Mouse (Mus musculus) layer of hippocampus, adult 9-11 months (tissue): ENCODE measurements around the gene Narf.

Experiments
- DNase-seq: peaks from one replicate; pipeline ENCODE4 v3.0.0; 2022

Gene Narf

DNA sequence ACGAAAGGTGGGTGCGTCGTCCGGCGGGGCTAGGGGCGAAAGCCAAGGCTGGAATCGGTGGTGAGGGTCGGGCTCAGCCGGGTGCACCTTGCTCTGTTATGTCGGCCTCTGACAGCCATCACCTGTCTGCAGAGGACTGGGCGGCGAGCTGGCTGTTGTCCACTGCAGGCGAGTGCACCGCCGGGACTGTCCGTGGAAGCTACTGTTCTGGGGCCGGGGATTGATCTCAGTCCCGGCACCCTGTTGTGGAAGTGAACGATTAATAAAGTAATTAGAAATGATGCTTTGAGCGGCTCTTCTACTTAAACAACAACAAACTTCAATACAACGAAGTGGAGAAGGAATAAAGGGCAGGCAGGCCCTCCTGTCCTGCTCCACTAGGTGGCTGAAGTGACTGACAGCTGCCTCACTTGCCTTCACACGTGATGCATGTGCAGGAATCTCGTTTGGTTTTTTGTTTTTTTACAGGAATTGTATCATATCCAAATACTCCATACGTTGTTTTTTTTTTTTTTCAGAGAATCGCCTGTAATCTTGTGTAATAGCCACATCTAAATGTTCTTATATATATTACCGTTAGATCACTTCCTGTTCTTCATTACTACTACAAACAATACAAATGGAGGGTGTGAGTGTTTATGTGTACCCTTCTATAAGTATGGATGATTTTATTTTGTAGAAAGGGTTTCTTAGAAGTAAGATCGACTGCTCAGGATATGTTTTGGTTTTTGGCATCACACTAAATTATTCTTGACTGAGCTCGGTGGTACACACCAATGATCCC is 484 bp downstream of the Narf start:
- no peak for DNase-seq

DNA sequence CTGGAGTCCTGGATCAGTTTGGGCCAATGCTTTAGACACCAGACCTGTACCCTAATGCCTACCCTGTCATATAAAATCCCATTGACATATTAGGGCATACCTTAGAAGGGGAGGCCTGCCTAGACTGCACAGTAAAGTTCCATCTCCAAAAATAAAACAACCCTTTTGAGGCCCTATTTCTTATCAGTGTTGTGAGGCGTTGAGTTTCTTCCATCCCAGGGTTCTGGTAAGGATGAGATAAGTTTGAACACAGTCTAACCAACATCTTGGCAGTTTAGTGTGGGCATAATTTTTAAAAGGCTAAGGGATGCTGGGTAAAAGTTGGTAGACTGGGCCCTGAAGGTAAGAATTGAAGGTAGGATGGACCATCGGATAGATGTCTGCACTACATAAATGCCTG is 2.6 kb downstream of the Narf start:
- DNase-seq = no peak

DNA sequence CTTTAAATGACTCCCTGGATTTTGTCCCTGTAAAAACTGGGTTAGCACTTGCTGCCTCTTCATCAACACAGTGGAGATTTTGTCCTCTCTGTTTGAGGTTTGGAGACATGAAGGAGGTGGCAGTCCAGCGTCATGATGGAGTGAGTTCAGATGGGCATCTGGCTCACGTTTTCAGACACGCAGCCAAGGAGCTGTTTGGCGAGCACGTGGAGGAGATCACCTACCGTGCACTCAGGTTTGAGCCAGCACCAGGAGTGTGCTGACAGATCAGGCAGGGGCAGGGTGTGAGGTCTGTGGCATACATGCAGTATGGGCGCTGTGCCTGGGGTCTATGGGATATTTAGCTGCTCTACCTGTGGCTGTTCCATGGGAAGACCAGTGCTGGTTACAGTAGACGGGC is 13.1 kb downstream of the Narf start:
- DNase-seq = no peak

DNA sequence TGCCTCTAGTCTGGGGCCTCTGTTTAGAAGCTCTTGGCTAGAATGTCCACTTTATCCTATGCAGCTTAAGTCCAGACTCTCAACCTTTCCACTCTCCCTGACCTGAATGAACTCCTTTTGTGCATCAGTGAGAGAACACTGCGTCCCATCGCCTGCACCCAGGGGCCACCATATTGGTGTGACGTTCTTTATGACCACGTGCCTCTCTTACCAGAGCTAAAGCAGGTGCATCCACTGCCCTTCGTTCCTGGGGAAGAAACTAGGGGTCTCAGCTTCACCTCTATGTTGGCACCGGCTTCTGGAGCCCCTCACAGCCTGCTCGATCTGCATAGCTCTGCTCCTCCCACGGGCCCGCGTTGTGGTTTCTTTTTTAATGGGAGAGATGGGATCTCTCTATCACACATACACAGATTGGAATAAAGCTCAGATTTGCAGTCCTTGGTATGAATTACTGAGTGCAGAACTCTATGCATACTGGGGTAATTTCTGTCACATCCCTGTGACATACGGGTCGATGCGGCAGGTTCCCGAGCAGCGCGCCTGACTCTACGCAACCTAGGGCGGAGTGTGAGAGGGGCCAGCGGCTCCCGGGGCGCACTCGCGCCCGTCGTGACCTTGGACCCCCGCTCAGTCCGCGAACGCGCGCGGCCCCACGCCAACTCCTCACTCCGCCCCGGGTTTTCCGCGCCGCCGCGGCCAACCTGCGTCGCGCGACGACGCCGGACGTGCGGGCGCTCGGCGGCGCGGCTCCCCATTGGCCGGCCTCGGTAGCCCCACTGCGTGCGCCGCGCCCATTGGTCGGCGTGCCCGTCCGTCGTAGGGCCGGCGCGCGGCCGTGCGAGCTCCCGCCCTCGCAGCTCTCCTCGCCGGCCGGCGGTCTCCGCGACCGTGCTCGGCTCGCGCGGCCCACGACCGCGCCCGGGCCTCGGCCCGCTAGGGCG is 22.4 kb downstream of the Narf start, which contains the start of gene Foxk2:
Foxk2 (plus strand) TSS at position 831 of the 941 bp plus-strand sequence.
- peak; percentile 93 for DNase-seq

DNA sequence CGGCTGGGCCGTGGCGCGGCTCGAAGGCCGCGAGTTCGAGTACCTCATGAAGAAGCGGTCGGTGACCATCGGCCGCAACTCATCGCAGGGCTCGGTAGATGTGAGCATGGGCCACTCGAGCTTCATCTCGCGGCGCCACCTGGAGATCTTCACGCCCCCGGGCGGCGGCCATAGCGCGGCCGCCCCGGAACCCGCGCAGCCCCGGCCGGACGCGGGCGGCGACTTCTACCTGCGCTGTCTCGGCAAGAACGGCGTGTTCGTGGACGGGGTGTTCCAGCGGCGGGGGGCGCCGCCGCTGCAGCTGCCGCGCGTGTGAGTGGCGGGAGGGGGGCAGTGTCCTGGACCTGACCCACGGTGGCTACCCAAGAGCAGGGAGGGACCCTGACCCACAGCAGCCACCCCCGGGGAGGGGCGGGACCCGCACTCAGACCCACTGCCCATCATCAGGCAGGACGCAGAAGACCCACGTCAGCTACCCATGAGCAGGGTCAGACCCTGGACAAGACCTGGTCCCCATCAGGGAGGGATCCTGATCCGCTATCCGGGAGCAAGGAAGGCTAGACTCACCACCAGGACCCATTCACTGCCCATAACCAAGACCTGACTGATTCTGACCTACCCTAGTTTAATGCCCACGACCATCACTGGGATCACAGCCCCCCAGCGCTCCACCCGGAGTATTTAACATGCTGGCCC is 23.3 kb downstream of the Narf start:
- DNase-seq = peak; percentile 33

DNA sequence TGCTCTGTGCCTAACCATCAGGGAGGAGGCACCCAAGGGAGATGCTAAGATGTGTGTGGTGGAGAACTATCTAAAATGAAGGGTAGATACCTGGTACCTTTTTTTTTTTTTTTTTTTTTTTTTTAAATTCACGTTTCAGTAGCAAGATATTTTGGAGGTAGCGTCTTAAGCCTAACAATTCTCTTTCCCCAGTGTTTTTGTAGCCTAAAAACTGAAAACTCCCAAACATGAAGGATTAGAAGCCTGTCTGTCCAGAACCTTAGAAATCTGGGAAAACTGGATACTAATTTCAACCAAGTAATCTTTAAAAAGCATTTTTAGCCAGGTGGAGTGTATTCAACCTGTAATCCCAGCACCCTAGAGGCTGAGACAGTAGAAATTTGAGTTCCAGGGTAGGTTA is 24.0 kb downstream of the Narf start:
- no peak for DNase-seq

DNA sequence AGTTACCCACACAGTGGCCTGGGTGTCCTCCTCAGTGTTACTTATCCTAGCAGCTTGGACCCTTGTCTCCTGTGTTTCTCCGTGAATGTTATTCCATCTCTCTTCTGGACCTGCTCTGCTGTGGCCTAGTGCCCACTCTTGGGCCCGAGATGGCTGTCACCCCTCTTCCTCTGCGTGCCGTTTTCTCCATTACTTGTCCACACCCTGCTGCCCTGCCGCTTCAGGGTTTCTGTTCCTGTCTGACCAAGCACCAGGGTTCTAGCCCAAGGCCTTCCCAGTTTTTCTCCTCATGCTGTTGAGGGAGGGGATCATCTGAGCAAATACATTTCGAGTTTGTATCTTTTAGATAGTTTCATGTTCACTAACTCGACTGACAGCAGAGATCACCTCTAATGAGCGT is 40.5 kb downstream of the Narf start:
- no peak for DNase-seq

DNA sequence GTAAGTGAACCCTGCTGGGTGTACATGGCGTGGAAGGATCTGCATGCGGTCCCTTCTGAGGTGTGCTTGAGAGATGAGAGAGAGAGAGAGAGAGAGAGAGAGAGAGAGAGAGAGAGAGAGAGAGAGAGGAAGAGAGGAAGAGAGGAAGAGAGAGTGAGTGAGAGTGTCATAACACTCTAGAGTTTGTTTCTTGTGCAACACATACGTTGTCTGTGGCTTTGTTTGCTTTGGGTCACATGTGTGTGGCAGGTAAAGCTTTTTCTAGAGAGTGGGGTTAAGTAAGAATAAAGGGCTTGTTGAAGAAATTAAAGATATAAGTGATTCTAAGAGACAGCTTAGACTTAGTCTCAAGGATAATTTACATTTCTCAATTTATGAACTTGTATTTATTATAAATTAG is 41.0 kb downstream of the Narf start:
- no peak for DNase-seq

DNA sequence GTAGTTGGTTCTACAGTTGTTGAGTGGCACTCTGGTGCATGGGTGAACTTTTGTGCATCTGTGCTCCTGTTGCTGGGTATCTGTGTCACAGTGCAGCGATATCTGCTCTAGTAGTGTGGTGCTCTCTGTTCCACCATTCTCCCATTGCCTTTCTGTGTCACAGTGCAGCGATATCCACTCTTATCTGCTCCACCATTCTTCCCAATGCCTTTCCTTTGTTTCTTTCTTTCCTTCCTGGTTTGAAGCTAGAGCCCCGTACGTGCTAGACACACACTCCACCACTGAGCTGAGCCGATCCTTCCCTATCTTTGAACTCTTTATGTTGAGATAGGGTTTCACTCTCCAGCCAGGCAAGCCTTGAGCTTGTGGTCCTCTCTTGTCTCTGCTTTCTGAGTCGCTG is 45.9 kb downstream of the Narf start:
- DNase-seq = no peak

DNA sequence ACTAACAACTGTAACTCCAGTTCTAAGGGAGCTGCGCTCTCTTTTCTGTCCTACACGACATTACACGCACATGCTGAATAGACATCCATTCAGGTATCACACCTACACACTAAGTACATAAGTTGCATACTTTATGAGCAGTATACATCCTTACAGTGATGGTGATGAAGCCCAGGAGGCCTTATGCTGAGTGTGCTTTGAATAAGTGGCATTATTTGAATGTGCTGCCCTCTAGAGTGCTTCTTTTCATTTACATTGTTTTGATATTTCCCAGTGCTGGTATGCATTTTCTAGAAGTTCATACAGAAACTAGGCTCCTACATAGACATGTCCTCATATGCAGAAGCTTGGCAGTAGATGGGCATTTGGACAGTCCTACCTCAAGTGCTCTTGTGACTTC is 52.8 kb downstream of the Narf start:
- DNase-seq = no peak

DNA sequence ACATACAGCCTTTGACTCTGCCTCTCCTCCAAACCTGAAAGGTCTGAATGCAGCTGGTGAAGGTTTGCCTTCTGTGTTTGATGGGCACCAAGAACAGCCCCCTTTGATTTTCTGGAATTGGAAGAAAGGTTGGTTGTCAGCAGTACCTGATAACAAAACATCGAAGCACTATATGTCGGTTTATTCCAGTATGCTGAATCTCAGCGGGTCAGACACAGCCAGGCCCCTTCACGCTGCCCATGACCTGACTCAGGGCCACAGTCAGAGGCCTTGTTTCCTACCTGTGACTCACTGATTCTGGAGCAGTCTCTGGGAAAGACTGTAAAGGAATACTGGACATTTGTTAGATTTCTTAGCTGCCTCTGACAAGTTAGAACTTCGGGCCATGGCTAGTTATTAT is 57.7 kb downstream of the Narf start:
- DNase-seq = no peak

DNA sequence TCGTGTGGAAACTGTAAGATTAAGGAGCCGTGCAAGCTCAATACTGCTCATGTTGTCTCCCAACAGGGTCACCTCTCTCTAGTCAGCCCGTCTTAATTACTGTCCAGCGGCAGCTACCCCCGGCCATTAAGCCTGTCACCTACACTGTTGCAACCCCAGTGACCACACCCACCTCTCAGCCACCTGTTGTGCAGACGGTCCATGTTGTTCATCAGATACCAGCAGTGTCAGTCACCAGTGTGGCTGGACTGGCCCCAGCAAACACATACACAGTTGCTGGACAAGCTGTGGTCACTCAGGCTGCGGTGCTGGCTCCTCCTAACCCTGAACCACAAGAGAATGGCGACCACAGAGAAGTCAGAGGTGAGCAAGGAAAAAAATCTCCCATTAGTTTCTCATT is 61.4 kb downstream of the Narf start:
- DNase-seq = no peak

DNA sequence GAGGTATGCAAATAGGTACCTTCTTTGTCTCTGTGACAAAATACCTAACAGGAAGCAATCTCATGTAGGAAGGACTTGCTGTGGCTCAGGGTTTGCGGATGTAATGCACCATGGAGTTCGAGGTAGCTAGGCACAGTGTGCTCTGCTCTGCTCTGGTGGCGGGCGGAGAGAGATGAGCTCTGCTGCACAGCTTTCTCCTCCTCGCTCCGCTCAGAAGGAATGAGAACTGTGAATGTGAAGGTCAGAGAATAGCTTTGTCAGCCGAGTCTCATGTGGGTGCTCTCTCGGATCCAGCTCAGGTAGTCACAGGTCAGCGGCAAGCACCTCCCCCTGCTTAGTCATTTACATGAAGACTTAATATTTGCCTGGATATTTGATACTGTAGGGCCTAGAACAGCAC is 63.2 kb downstream of the Narf start:
- no peak for DNase-seq

DNA sequence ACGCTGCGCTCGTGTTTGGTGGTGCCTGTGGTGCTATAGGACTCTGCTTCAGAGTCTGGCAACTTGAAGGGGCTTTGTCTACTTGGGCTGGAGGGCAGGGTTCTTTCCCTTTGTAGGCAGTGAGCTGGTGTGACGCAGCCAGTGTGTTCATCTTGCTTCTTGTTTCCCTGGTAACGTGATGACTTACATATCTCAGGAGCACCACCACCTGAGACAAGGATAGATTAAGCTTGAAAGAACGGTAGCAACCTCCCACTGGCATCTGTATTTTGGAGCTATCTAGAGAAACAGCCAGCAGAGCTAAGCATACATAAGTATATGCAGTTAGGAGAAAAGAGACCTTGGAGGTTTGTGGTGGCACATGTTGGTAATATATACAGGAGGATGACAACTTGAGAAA is 68.3 kb downstream of the Narf start:
- peak; percentile 60 for DNase-seq
